Mouse (Mus musculus) liver, postnatal 0 days (tissue): ENCODE results near the gene Fkbp10.

ENCODE experiments used
- CTCF ChIP-seq: sonication (generic); IDR thresholded peaks from 2 replicates; pipeline ENCODE4 v1.5.1; 2016; ENCODE audit warnings: antibody characterized with exemption, low read depth
- EP300 ChIP-seq: IDR thresholded peaks from 2 replicates; pipeline ENCODE4 v1.6.1; 2016; ENCODE audit warnings: antibody characterized with exemption, low read depth, mild to moderate bottlenecking

GRCm38 (mm10) chr11:100399727-100400538 lies 15.6 kb upstream of the Fkbp10 start:
- TF ChIP-seq EP300 (no peak), CTCF (no peak)
